Mouse (Mus musculus): Measurements from ENCODE around the gene Trpv6.

Trpv6 gene

DNA sequence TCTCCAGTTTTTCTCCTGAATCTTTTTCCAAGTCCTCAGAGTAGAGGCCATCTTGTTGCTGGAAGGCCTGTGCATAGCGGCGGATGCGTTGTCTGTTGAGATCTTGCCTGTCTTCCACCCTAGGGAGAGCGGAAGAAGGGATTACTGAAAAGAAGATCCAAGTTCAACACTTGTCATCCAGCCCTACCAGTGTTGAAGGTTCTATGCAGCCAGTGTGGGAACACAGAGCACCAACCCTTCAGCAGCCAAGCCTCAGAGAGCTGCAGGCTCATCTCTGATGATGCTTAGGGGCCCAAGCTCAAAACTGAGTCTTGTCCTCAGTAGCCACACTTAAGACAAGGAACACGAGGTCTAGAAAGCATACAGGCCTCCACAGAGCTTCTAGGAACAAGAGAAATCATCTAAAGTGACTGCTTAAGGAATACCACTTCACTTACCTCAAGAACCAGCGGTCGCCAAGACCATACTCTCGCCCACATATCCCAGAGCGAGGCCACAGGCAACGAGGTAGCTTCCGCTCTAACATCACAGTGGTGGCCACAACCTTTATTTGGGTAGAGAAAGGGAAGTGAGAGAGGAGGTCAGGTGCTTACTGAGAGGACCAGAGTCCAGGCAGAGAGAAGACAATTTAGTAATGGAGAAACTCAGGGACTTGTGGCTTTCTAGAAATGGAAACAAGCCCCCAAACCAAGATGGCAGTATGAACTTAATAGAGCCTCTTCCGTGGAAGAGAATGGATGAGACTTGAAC, 14.8 kb downstream of the Trpv6 start:
- DNase-seq (ENCODE audit: low spot score in 2 of 2), result peak in 1 of 2 experiments; percentile 13

DNA sequence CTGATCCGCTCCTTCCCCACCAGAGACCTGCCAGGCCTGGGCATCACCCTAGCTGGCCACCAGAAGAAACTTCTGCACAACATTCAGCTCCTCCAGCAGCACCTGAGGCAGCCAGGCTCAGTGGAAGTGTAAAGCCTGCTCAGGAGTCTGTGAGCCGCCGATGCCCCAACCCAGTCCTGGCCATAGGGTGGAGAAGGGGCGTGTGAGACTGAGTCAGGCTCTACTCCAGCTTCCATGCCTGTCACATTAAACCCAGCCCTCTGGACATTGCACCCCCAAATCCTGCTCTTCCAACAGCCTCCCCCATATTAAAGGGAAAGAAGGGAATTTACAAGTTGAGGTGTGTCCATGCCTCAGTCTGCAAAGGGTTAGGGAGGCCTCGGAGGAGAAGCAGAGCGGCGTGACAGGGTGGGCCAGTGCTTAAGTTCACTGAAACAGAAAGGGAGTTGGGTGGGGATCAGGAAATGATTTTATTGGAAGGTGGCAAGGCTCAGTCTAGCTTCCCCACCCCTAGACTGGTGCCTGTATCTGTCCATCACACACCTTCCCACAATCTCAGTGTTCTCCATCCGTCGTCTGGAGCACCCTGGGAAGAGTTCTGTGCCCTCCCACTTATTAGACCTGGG, 15.9 kb downstream of the Trpv6 start:
- no peak for DNase-seq (ENCODE audit: low spot score in 2 of 2)

DNA sequence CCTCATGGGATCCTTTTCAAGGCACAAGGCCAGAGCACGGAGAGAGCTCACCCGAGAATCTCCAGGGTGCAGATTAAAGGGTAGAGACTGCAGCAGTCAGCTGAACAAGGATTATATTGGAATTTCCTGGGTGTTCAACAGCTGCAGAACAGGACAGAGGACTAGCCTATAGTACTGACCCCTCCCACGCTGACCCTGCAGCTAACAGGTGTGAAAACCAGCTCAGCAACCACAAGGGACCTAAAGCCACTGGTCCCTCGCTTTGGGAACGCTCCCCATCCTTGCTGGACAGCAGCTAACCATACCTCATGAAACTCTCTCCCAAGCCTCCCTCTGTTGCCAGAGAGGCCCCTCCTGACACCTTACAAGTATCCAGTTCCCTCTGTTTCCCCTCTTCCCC, 28.6 kb downstream of the Trpv6 start:
- DNase-seq (ENCODE audit: low spot score in 2 of 2), result no peak

DNA sequence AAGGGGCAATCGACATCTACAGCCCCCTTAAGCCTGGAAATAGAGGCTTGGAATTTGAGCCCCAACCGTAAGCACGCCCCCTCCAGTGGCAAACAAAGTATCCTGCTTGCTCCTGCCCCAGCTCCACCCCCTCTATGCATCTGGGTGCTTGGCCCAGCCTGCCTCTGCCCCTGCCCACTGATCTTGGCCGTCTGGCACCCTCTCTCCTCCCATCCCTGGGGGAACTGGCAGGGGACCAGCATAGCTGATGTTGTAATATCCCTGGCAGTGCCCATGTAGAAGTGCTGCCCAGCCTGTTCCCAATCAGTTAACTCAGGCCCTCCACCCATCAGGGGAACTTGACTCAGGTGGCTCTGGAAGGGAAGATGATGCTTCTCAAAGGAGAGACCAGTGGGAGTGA, 30.0 kb downstream of the Trpv6 start:
- no peak for DNase-seq (ENCODE audit: low spot score in 2 of 2)

DNA sequence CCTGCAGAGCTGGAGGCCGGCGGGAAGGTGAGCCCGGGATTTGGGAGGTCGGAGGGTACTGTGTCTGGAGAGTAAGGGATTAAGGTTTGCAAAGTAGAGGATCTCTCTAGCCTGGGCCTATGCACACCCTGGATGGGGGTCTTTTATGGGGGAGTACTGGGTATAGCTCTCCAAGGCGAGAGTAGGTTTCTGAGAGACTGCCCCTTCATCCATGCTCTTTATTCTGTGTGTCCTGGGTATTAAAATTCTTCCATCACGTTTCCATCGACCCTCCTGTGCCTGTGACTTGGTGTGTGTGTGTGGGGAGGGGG, 30.5 kb downstream of the Trpv6 start:
- no peak for DNase-seq (ENCODE audit: low spot score in 2 of 2)

DNA sequence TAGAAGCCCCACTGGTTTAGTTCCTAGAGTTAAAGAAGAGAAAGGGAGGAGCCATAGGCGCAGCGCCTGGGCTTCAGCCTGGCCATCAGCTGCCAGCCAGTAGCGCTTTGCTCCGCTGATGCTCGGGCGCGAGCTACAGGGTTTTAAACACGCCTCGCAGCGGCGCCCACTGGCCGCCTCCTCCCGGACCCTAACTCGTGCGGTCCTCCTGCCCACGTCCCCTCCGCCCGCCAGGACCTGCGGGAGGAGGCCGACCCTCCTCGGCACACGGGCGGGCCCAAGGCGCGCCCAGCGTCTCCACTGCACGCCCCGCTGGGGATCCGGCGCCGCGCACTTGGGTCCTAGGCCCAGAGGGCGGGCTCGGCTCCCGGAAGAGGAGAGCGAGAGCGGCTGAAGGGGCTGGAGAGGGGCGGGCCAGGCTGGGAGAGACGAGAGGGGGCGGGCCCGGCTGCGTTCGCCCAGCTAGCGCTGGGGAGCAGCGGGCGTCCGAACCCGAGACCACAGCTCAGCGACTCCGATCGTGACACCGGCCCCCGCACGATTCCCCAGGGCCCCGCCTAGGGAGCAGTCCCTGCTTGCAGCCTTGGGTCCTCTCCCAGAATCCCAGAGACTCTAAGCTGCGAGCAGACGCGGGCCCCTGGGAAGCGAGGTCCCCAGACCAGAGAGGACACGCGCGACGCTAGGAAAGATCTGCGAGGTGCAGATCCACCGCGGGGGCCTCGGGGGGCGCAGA, 31.0 kb downstream of the Trpv6 start, which contains the start of gene Ephb6:
Ephb6 (plus strand) TSS at position 422 of the 733 bp plus-strand sequence.
- DNase-seq (ENCODE audit: low spot score in 2 of 2), result peak; percentile 25 to 36

DNA sequence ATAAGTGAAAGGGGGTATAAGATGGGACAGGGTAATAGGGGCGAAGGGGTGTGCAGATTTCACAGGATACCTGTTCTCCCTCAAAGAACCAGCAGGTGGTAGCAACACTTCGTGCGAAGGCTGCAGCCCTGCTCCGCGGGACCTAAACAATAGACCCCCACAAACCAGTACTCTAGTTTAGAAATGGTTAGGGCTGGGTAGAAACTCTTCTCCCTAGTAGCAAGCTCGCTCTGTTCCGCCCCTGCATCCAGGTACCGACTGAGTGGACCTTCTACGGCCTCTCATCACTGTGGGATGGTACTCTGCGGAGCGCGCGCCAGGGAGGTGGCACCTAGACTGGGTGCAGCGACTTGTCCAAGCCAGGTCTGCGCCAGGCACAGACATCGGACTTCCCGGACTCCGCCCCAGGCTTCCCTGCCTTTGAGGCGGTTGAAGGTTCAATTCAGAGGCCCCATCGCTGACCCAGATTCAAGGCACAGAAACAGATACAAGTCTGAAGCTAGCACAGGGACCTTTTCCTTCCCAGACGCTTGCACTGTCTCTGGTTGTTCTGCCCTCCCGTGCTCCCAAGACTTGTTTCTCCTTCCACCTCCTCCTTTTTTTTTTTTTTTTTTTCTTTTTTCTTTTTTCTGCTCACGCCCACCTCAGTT, 31.7 kb downstream of the Trpv6 start:
- peak; percentile 28 to 46 for DNase-seq (ENCODE audit: low spot score in 2 of 2)

DNA sequence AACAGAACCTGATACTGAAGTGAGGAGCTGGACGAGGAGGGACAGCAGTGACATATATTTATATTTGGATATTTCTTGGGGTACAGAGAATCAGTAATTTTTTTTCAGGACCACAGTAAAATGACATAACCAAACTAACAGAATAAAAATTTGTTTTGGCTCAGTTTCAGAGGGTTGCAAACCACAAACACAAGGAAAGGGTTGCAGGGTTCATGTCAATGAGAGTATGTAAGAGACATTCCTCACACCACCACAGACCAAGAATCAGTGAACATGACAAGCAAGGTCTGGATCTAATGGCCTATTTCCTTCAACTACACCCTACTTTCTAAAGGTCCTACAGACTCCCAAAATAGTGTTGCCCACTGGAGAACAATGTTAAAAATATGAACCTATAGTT, 54.0 kb downstream of the Trpv6 start:
- no peak for DNase-seq (ENCODE audit: low spot score in 2 of 2)

DNA sequence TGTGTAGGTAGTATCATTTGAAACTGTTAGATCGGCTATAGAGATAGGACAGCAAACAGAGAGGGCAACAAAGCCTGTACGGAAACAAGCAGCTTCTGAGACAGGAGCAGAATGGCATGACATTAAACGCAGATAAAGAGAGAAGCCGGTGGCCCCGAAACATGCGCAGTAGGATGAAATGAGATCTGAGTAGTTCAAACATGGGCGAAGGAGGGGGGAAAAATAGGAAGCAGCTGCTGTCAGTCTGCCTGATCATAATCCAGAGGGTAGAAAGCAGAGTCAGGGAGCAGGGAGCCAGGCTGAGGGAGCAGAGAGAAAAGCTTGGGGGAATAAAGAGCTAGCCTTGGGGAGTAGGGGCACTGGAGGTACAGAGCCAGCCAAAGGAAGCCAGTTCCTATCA, 54.9 kb downstream of the Trpv6 start:
- DNase-seq (ENCODE audit: low spot score in 2 of 2), result no peak

DNA sequence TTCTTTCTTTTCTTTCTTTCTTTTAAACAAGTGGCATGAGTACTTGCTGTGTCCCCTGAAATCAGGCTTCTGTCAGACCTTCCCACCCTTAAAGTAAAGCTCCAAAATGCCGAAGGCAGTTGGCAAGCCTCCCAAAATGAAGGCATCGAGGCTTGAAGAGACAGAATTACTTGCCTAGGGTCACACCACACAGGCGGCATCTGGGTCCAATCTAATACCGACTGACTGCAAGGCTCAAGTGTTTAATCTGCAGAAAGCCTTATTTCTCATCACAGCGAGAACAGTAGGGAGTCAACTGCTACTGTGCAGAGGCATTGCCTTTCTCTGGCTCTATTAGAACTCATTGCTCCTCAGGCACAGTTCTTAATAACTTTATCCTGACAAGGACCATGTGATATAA, 58.9 kb downstream of the Trpv6 start:
- no peak for DNase-seq (ENCODE audit: low spot score in 2 of 2)

DNA sequence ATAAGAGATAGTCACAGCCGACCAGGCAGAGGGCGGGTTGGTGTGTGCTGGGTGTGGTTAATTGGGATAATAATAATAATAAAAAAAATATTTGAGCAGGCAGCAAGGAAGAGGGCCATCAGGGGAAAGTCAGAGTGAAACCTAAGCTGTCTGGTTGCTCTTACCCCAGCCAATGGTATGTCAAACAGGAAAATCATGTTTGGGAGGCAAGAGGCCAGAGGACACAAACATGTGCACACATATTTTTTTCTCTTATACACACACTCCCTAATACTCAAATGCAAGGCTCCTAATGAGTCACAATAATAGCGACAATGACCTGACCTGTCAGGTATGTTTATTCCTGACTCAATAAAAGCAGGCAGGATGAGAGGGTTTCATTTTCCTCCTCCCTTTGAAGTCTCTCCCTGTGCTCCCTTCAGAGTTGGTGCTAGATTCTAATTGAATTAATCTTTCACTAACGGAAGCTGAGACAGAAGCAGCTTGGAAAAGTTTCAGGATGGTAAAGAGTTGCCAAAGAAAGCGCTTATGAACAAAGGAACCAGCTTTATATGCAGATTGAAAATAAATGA, 59.6 kb downstream of the Trpv6 start:
- no peak for DNase-seq (ENCODE audit: low spot score in 2 of 2)
